Mouse (Mus musculus) limb, embryonic 14.5 days (tissue): ENCODE data around the gene Gpr119. TPM values are rescaled to one million over a fixed set of nuclear protein-coding genes. Genes with fewer than 3 reads are reported as not detected.
A peak's percentile ranks its signal among the peaks of the same experiment; 100 is the strongest.

Experiments used
- ATAC-seq: fragments of 200-750 bp; cut with Nextera tagmentation; 2 replicates; pipeline ENCODE4 v1.8.0; 2017; ENCODE audit warnings: low read depth, moderate number of reproducible peaks, moderate TSS enrichment; ENCODE audit not compliant: low FRiP score
- DNase-seq: peaks from one replicate; pipeline ENCODE4 v3.0.0-alpha.2; 2015; ENCODE audit warnings: low spot score
- H3K27ac ChIP-seq: fragments of 300-500 bp; sonication (generic); replicated peaks from 2 replicates; pipeline ENCODE4 v1.5.1; 2014; ENCODE audit warnings: low read depth, mild to moderate bottlenecking, low read length, moderate library complexity, mixed read lengths
- H3K27me3 ChIP-seq: fragments of 300-500 bp; sonication (generic); 2 replicates; pipeline ENCODE4 v1.6.1; 2014; ENCODE audit warnings: low read length, mixed read lengths; ENCODE audit not compliant: control insufficient read depth, insufficient read depth
- H3K36me3 ChIP-seq: fragments of 300-500 bp; sonication (generic); 2 replicates; pipeline ENCODE4 v1.6.1; 2014; ENCODE audit warnings: mild to moderate bottlenecking, low read length, moderate library complexity, mixed read lengths; ENCODE audit not compliant: control insufficient read depth, insufficient read depth
- H3K4me1 ChIP-seq: fragments of 300-500 bp; sonication (generic); 2 replicates; pipeline ENCODE4 v1.6.1; 2014; ENCODE audit warnings: antibody characterized with exemption, low read length, mixed read lengths; ENCODE audit not compliant: control insufficient read depth, insufficient read depth
- H3K4me2 ChIP-seq: fragments of 300-500 bp; sonication (generic); replicated peaks from 2 replicates; pipeline ENCODE4 v1.6.1; 2014; ENCODE audit warnings: low read depth, mild to moderate bottlenecking, low read length, moderate library complexity; ENCODE audit not compliant: severe bottlenecking
- H3K4me3 ChIP-seq: fragments of 300-500 bp; sonication (generic); replicated peaks from 2 replicates; pipeline ENCODE4 v1.5.1; 2014; ENCODE audit warnings: low read length
- H3K9ac ChIP-seq: fragments of 300-500 bp; sonication (generic); 2 replicates; pipeline ENCODE4 v1.6.1; 2014; ENCODE audit warnings: mild to moderate bottlenecking, low read depth, low read length, moderate library complexity; ENCODE audit not compliant: severe bottlenecking
- H3K9me3 ChIP-seq: fragments of 300-500 bp; sonication (generic); 2 replicates; pipeline ENCODE4 v1.6.1; 2016; ENCODE audit warnings: low read length; ENCODE audit not compliant: control insufficient read depth
- POLR2A ChIP-seq: fragments of 200-500 bp; IDR thresholded peaks from 2 replicates; pipeline ENCODE4 v1.8.0; 2012; ENCODE audit warnings: inconsistent platforms, mild to moderate bottlenecking, moderate library complexity, borderline replicate concordance; ENCODE audit not compliant: insufficient read depth, insufficient read length; ENCODE audit errors: extremely low read depth
- WGBS: fragments of 180-500 bp; shearing (Covaris S2); extraction: QIAGEN DNeasy Blood & Tissue Kit; methylation state at CpG from one replicate; pipeline ENCODE4 v1.1.7; 2014; 5-methylcytosine and 5-hydroxymethylcytosine counted together
- polyA plus RNA-seq, 2 experiments: library from polyadenylated mRNA; depleted of rRNA in 1 of 2; stranded (reverse) in 1 of 2; unstranded in 1 of 2; fragments of >200 nt; fragmentation: Nextera tagmentation in 1 of 2; extraction: Ambion mirVana in 1 of 2; gene quantifications; 2 replicates each; pipeline versions ENCODE4 v1.2.1 to v1.2.3; 2012 to 2014

Gpr119 gene
- polyA plus RNA-seq (2012; rRNA removed) = not detected in 2 replicates
- not detected in 2 replicates for polyA plus RNA-seq (2014; fragmentation: Nextera tagmentation; extraction: Ambion mirVana)

- TF ChIP-seq POLR2A = no peak
- ATAC-seq = no peak
Observed at GRCm38 (mm10) chrX:48674171-48674570, at the start of gene Gpr119. TSS of gene Gpr119 (minus strand) at chrX:48674478.

GRCm38 (mm10) chrX:48712846-48713245, 38.6 kb upstream of the Gpr119 start:
- Histone ChIP-seq H3K4me2 (no peak overlapping the region), H3K9ac (no peak overlapping the region), H3K4me3 (no peak overlapping the region), H3K27me3 (no peaks in the 10 kb centered on the region), H3K27ac (no peak overlapping the region), H3K9me3 (no peaks in the 10 kb centered on the region), H3K36me3 (peaks cover 3% of the 10 kb centered on the region), H3K4me1 (no peaks in the 10 kb centered on the region)
- ATAC-seq = no peak
- 90% methylated on average over 8 of the region's 8 CpGs for WGBS
- DNase-seq = no peak
- no peak for TF ChIP-seq POLR2A

More at GRCm38 (mm10) chrX:48674171-48674570, at the start of gene Gpr119:
- Histone ChIP-seq H3K36me3 (no peaks in the 10 kb centered on the region), H3K27ac (no peak within 1 kb of the TSS), H3K4me1 (no peaks in the 10 kb centered on the region), H3K9me3 (no peaks in the 10 kb centered on the region), H3K4me2 (no peak within 1 kb of the TSS), H3K27me3 (no peaks in the 10 kb centered on the region), H3K9ac (no peak within 1 kb of the TSS), H3K4me3 (no peak within 1 kb of the TSS)
- DNase-seq = no peak
- WGBS = 56% methylated on average over 4 of the region's 4 CpGs

- Histone ChIP-seq H3K9ac (no peak overlapping the region), H3K4me2 (no peak overlapping the region), H3K27ac (no peak overlapping the region), H3K4me1 (no peaks in the 10 kb centered on the region), H3K4me3 (no peak overlapping the region), H3K9me3 (no peaks in the 10 kb centered on the region), H3K27me3 (no peaks in the 10 kb centered on the region), H3K36me3 (peaks cover 3% of the 10 kb centered on the region)
- no peak for TF ChIP-seq POLR2A
- ATAC-seq (no peak), DNase-seq (no peak)
- WGBS = 88% methylated on average over 10 of the region's 10 CpGs
Observed at GRCm38 (mm10) chrX:48709701-48710100, 35.4 kb upstream of the Gpr119 start.

- Histone ChIP-seq H3K4me2 (peak within 1 kb of the TSS; percentile 49), H3K27ac (no peak within 1 kb of the TSS), H3K36me3 (no peaks in the 10 kb centered on the region; the same call in 1 of the 2 replicates), H3K9me3 (no peaks in the 10 kb centered on the region), H3K9ac (peak within 1 kb of the TSS; percentile 63), H3K27me3 (no peaks in the 10 kb centered on the region), H3K4me3 (peak within 1 kb of the TSS; percentile 56), H3K4me1 (0 out of 2 replicates have a peak, but pooled peaks cover 2% of the 10 kb centered on the region)
- ATAC-seq (peak; percentile 98), DNase-seq (peak; percentile 93)
- 21% methylated on average over 34 of the region's 42 CpGs for WGBS
- TF ChIP-seq POLR2A = 0 out of 2 replicates have a peak, but pooled peaks have one; percentile 25
Observed at GRCm38 (mm10) chrX:48694864-48695371, 20.6 kb upstream of the Gpr119 start, which contains the start of gene Rbmx2. TSS of gene Rbmx2 (plus strand) at chrX:48695004.

GRCm38 (mm10) chrX:48694460-48694859, 20.2 kb upstream of the Gpr119 start:
- no peaks in the 10 kb centered on the region; the same call in 1 of the 2 replicates for H3K36me3 ChIP-seq
- no peaks in the 10 kb centered on the region for H3K27me3 ChIP-seq
- DNase-seq = no peak
- TF ChIP-seq POLR2A = no peak
- ATAC-seq = peak; percentile 71; the same call in 1 of the 2 replicates
- H3K4me3 ChIP-seq = peak overlapping the region; percentile 56
- WGBS = 13% methylated on average over 6 of the region's 6 CpGs
- H3K27ac ChIP-seq = no peak overlapping the region
- H3K4me1 ChIP-seq = 0 out of 2 replicates have a peak, but pooled peaks cover 2% of the 10 kb centered on the region
- H3K9ac ChIP-seq = 0 out of 2 replicates have a peak overlapping the region, but pooled peaks have one; percentile 16
- peak overlapping the region; percentile 49 for H3K4me2 ChIP-seq
- no peaks in the 10 kb centered on the region for H3K9me3 ChIP-seq
